19 mouse cellular contexts compared by ENCODE assay signal in genomic region chr3:143734791-143735190, GRCm38 (mm10).
A peak's percentile ranks its signal among the peaks of the same experiment; 100 is the strongest.
DNase-seq lines count a peak whose midpoint lies in the region; ATAC-seq lines count a peak whose summit lies in the region.
"Had no signal": no experiment of that assay in that cellular context is flagged by ENCODE, and none has a peak within 500 bp of the region (broad histone marks: within the 10 kb centered on the region; RNA-seq: fewer than 3 reads in every experiment).

No protein-coding gene starts in this region.

- H3K4me1 ChIP-seq in limb, embryonic 11.5 days (ENCODE audit: control insufficient read depth, insufficient read depth, low read length): no peaks in the 10 kb centered on the region; the same call in 1 of the 2 replicates
- H3K4me1 ChIP-seq in limb, embryonic 10.5 days: peaks cover 14% of the 10 kb centered on the region; the same call in 1 of the 2 replicates
- H3K4me1 ChIP-seq: embryonic facial prominence, embryonic 10.5 days; embryonic facial prominence, embryonic 12.5 days; forebrain, embryonic 13.5 days; forebrain, embryonic 15.5 days had no signal

- 84% methylated on average over 2 of the region's 2 CpGs for WGBS in limb, embryonic 11.5 days
- WGBS in limb, embryonic 10.5 days: 88% methylated on average over 2 of the region's 2 CpGs

- H3K4me2 ChIP-seq in limb, embryonic 11.5 days (ENCODE audit: low read depth, severe bottlenecking): no peak overlapping the region
- H3K4me2 ChIP-seq: embryonic facial prominence, embryonic 12.5 days; forebrain, embryonic 13.5 days; forebrain, embryonic 15.5 days had no signal

- H3K9me3 ChIP-seq in limb, embryonic 11.5 days (ENCODE audit: control insufficient read depth, low read length): no peaks in the 10 kb centered on the region
- no peaks in the 10 kb centered on the region for H3K9me3 ChIP-seq in limb, embryonic 10.5 days (replicated peaks)
- H3K9me3 ChIP-seq: embryonic facial prominence, embryonic 10.5 days; embryonic facial prominence, embryonic 12.5 days; forebrain, embryonic 13.5 days; forebrain, embryonic 15.5 days had no signal

- no peak overlapping the region for H3K27ac ChIP-seq in limb, embryonic 11.5 days (replicated peaks; ENCODE audit: low read depth, low read length)
- H3K27ac ChIP-seq in limb, embryonic 10.5 days: no peak overlapping the region
- H3K27ac ChIP-seq: embryonic facial prominence, embryonic 10.5 days; embryonic facial prominence, embryonic 12.5 days; forebrain, embryonic 13.5 days; forebrain, embryonic 15.5 days had no signal

- no peak for DNase-seq in frontal cortex, postnatal 36 days (ENCODE audit: low spot score in 2 of 2)
- peak; percentile 2 for DNase-seq in limb, embryonic 11.5 days (ENCODE audit: low spot score)
- no peak for DNase-seq in limb, embryonic 10.5 days (ENCODE audit: low spot score)
- DNase-seq in brain, adult 2 months (ENCODE audit: low read depth, low spot score): peak; percentile 53
- DNase-seq: adrenal gland, adult 2 months; adrenal gland, postnatal 10 days; adrenal gland, postnatal 25 days; B cell, adult 2 months; cerebellum, adult 11-12 months; cerebellum, adult 2 months; cerebellum, adult 9-10 months; cerebellum, postnatal 10 days; cerebellum, postnatal 25 days; forebrain, postnatal 0 days had no signal

- no peak overlapping the region for H3K4me3 ChIP-seq in limb, embryonic 11.5 days (ENCODE audit: low read depth, low read length)
- no peak overlapping the region for H3K4me3 ChIP-seq in limb, embryonic 10.5 days
- H3K4me3 ChIP-seq: embryonic facial prominence, embryonic 10.5 days; embryonic facial prominence, embryonic 12.5 days; forebrain, embryonic 13.5 days; forebrain, embryonic 15.5 days had no signal

- ATAC-seq in frontal cortex, adult (ENCODE audit: low TSS enrichment): 0 out of 2 replicates have a peak, but pooled peaks have one; percentile 7
- ATAC-seq in limb, embryonic 11.5 days (ENCODE audit: insufficient number of reproducible peaks, low FRiP score, low TSS enrichment, low read depth): no peak
- ATAC-seq: forebrain, embryonic 13.5 days; forebrain, embryonic 15.5 days; forebrain, postnatal 0 days had no signal

- no peaks in the 10 kb centered on the region for H3K27me3 ChIP-seq in limb, embryonic 11.5 days (ENCODE audit: control insufficient read depth, insufficient read depth, low read length)
- no peaks in the 10 kb centered on the region for H3K27me3 ChIP-seq in limb, embryonic 10.5 days (ENCODE audit: low read depth, poor library complexity, severe bottlenecking)
- H3K27me3 ChIP-seq: embryonic facial prominence, embryonic 12.5 days; forebrain, embryonic 13.5 days; forebrain, embryonic 15.5 days had no signal

- no peaks in the 10 kb centered on the region for H3K36me3 ChIP-seq in limb, embryonic 11.5 days (ENCODE audit: control insufficient read depth, insufficient read depth, low read length)
- no peaks in the 10 kb centered on the region for H3K36me3 ChIP-seq in limb, embryonic 10.5 days
- H3K36me3 ChIP-seq: embryonic facial prominence, embryonic 10.5 days; embryonic facial prominence, embryonic 12.5 days; forebrain, embryonic 15.5 days had no signal

- H3K9ac ChIP-seq in limb, embryonic 11.5 days (ENCODE audit: low read length): no peak overlapping the region
- H3K9ac ChIP-seq: embryonic facial prominence, embryonic 12.5 days; forebrain, embryonic 13.5 days; forebrain, embryonic 15.5 days; forebrain, postnatal 0 days had no signal

Comparison
In these comparisons a context has a peak if more than half of its experiments do, and no peak if none do; other contexts are left out.
1. DNase-seq: peak in limb, embryonic 11.5 days (single experiment) and brain, adult 2 months (single experiment); none in frontal cortex, postnatal 36 days (0 of 2) and limb, embryonic 10.5 days (single experiment).